Mouse (Mus musculus) liver, adult 2 months (tissue): ENCODE results near the gene Wdr86.

Experiments
- CTCF ChIP-seq: fragments of 200-500 bp; IDR thresholded peaks from 2 replicates; pipeline ENCODE4 v1.5.1; 2011; ENCODE audit warnings: low read depth, low read length, control low read depth
- POLR2A ChIP-seq: fragments of 200-500 bp; IDR thresholded peaks from 2 replicates; pipeline ENCODE4 v1.6.1; 2011; ENCODE audit warnings: low read length, control low read depth; ENCODE audit not compliant: insufficient read depth; ENCODE audit errors: extremely low read depth

DNA sequence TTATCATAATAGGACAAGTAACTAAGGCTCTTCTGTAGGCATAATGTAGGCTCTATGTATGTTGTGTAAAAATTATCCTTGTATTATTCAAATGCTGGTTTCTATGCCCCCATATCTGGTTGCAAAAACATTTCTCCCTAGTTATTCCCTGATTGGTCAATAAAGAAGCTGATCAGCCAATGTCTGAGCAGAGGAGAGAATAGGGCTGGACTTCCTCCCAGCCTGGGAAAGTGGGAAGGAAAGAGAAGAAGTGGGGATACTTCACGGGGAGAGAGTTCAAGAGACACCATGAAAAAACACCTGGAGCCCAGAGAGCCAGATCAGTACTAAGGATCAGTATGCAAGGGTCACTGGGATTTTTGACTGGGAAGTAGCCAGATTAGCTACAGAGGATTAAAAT is 49.1 kb downstream of the Wdr86 start:
- TF ChIP-seq CTCF (no peak), POLR2A (no peak)
